Mouse (Mus musculus) adrenal gland, adult 2 months (tissue): ENCODE measurements around the gene Erlec1. TPM values are rescaled to one million over a fixed set of nuclear protein-coding genes. Genes with fewer than 3 reads are reported as not detected.

Experiments used
- DNase-seq: peaks from one replicate; pipeline ENCODE4 v3.0.0; 2021
- long read RNA-seq: library from polyadenylated mRNA; stranded (forward); transcript quantifications from one replicate; pipeline ENCODE4 v2.0.0, GENCODE M21; 2021
- polyA plus RNA-seq: library from polyadenylated mRNA; depleted of rRNA; stranded (reverse); fragments of >200 nt; gene quantifications from 2 replicates; pipeline ENCODE4 v1.2.3, GENCODE M21; 2012; rRNA removed
- total RNA-seq, 2 experiments: library from RNA; stranded (reverse); gene quantifications; 2 replicates each; pipeline ENCODE4 v1.2.3; 2021

Erlec1 gene
- total RNA-seq = 10 to 100 TPM; 56.3 to 66.0 TPM
- 16.9 and 20.1 TPM in 2 replicates for polyA plus RNA-seq
- long read RNA-seq, transcript Erlec1-201 (14 exons, 2,532 nt) = major isoform, 9 of 14 reads
- long read RNA-seq, partial matches to known transcripts = 0 of 14 reads
- long read RNA-seq, other reads (novel, unspliced or antisense) = 5 of 14 reads

- DNase-seq = peak; percentile 93
Observed at GRCm38 (mm10) chr11:30954279-30954725, at the start of gene Erlec1. Gene Erlec1, minus strand, starts transcription at chr11:30954335.

GRCm38 (mm10) chr11:31001169-31001908, 47.2 kb upstream of the Erlec1 start:
- DNase-seq = no peak

GRCm38 (mm10) chr11:31000028-31000427, 45.9 kb upstream of the Erlec1 start:
- no peak for DNase-seq

GRCm38 (mm10) chr11:30998704-30999103, 44.6 kb upstream of the Erlec1 start:
- DNase-seq = no peak

DNA sequence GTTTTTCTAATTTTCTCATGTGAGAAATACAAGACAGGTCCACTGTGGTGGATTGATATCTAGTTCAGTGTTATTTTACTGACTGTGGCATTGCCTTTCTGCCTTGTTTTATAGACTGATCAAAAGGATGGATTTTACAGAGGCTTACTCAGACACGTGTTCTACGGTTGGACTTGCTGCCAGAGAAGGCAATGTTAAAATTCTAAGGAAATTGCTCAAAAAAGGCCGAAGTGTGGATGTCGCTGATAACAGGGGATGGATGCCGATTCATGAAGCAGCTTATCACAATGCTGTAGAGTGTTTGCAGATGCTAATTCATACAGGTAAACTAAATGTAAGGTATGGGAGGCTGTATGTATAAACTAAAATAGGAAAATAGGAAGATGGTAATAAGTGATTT, 44.1 kb upstream of the Erlec1 start:
- DNase-seq = no peak

DNA sequence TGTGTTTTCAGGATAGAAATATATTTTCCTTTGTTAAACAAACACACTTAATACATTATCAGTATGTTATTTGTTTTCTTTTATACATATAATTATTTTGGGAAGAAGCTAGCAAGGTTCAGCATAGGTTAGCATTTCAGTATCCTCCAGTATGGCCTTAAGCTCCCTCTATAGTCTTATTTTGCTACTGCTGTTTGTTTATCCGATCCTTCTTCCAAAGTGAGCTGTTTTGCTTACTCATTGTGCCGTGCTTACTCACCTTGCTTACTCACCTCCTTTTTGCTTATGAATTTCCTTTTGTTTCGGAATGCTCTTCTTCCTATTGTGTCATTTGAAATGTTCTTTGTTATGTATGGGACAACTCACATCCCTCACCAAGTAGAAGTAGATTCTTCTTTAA, 42.5 kb upstream of the Erlec1 start:
- peak; percentile 31 for DNase-seq

- DNase-seq = no peak
Observed at GRCm38 (mm10) chr11:30986625-30987017, 32.5 kb upstream of the Erlec1 start.

- DNase-seq = peak; percentile 93
Observed at GRCm38 (mm10) chr11:30985877-30986624, 31.9 kb upstream of the Erlec1 start, which contains the start of gene Chac2. Gene Chac2, minus strand, starts transcription at chr11:30986350.

GRCm38 (mm10) chr11:30985237-30985636, 31.1 kb upstream of the Erlec1 start:
- no peak for DNase-seq

- peak; percentile 70 for DNase-seq
Observed at GRCm38 (mm10) chr11:30953469-30954154, 523 bp downstream of the Erlec1 start.

- DNase-seq = no peak
Observed at GRCm38 (mm10) chr11:30952829-30953228, 1.3 kb downstream of the Erlec1 start.

- DNase-seq = no peak
Observed at GRCm38 (mm10) chr11:30943522-30943921, 10.6 kb downstream of the Erlec1 start.

- no peak for DNase-seq
Observed at GRCm38 (mm10) chr11:30928498-30928897, 25.6 kb downstream of the Erlec1 start.

GRCm38 (mm10) chr11:30928079-30928478, 26.1 kb downstream of the Erlec1 start:
- no peak for DNase-seq

- no peak for DNase-seq
Observed at GRCm38 (mm10) chr11:30923283-30923682, 30.9 kb downstream of the Erlec1 start.

- peak; percentile 63 for DNase-seq
Observed at GRCm38 (mm10) chr11:30920641-30921040, 33.5 kb downstream of the Erlec1 start.

- DNase-seq = no peak
Observed at GRCm38 (mm10) chr11:30912311-30912710, 41.8 kb downstream of the Erlec1 start.

- no peak for DNase-seq
Observed at GRCm38 (mm10) chr11:30899312-30899711, 54.8 kb downstream of the Erlec1 start.

- no peak for DNase-seq
Observed at GRCm38 (mm10) chr11:30896201-30896600, 57.9 kb downstream of the Erlec1 start.

GRCm38 (mm10) chr11:30888153-30888552, 66.0 kb downstream of the Erlec1 start:
- no peak for DNase-seq

DNA sequence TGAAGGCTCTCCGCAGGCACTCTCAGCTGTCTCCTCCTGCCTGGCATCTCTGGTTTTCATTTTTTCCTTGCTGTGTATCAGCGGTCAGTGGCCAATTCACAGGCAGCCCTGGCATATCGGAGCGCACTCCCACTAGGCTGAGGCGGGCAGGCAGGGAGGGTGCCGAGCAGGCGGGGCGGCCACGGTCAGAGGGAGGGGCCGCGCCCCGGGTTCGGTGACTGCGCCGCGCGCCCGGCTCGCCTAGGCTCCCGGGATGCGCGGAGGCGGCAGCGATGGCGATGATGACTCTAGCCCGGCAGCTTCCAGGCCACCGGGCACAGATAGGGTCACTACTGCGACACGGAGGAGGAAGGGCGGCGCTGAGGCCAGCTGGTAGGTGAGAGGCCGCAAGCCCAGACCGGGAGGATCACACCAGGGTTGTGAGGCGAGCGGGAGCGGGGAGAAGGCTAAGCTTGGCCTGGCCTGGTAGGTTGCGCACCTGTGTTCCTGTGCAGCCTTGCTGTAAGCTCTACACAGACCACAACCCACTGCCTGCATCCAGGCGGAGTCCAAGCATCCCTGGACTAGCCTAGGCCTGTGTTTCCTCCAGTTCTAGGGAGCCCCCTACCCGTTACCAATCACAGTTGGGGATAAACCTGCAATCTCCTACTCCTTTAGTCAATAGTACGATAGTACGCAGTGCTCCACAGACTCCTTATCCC, 68.8 kb downstream of the Erlec1 start, which contains the start of the genes Gpr75 and Asb3:
TSS of gene Gpr75 (plus strand) at position 188 of the 701 bp plus-strand sequence.
TSS of gene Asb3 (plus strand) at position 246 of the 701 bp plus-strand sequence.
- peak; percentile 88 for DNase-seq
